Mouse (Mus musculus) urinary bladder, postnatal 4 days (tissue): ENCODE results near the gene Itga9.

ENCODE experiments used
- DNase-seq, 2 experiments: peaks; one replicate each; pipeline ENCODE4 v3.0.0; 2021 to 2022; ENCODE audit warnings: low spot score in 2 of 2

Itga9 gene

DNA sequence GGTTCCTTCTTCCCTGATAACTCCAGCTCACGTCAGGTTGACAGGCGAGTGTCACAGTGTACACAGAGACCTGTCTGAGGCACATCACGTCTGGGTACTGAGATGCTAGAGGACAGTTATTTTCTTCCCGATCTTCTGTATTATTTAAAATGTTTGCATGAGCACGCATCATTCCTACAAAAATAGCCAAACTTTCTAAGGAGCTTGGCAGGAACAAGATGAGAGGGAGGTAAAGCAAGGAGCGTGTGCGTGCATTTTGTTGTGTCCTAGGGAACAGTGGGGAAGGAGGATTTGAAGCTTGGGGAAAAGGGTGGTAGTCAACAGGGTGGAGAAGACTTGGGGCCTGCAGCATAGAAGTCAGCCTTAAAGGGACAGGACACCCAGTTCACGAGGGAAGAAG is 342.6 kb downstream of the Itga9 start:
- DNase-seq = no peak

DNA sequence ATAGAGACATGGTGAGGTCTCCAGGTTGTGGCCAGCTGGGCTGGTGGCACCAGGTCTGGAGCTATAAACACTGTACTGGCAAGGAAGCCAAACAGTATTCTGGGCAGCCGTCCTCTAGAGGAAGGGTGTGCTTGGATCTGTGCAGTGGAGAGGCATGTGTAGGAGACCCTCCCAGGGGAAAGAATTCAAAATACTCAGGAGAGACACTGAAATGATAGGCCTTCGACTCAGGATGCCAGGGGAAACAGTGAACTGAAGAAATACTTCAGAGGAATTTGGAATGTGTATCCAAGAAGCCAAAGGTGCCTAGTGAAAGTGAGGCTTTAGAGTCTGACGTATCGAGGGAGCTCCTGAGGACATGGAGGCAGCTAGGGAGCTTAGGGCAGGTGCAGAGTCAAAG is 343.2 kb downstream of the Itga9 start:
- DNase-seq = no peak

DNA sequence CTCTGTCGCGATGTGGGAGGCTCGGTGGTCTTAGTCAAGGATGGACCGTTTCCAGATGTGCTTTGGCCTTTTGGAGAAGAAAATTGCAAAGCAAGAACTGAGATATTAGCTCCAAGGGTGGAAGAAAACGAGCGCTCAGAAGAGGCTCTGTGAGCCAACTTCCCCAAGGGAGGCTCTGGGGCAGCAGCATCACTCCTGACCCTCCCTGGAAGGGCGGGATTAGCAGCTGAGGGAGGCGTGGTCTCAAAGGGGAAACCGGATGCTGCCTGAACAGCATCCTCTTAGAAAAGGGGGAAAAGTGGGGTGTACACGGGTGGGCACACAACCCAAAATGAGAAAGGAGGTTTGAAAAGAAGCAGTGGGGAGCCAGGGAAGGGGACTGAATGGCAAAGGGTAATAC is 343.6 kb downstream of the Itga9 start:
- no peak for DNase-seq
